In the genomic region with DNA sequence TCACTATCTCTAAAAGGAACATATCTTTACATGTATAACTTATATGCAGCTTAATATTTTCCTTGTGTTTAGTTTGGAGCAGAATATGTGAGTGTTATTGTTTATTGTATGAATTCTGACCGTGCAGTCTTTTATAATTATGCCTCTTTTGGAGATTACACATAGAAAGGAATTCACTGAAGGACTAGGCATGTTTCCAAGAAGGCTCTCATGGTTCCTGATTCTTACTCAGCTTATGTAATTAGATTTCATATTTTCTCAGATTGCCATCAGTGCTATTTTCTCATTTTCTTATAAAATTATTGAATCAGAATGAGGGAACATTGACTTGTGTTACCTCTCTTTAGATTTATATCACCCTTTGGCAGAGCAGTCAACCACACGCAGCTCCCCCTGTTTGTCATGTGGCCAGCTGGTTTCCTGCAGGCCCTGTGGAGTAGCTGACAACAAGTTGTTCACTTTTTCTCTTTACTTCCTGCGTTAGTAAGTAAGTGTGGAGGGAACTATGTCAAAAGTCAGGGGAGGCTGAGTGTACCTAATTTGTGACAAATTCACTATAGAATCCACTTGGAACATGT, we compare ENCODE assay signal across 11 mouse cellular contexts.
DNase-seq lines count a peak whose midpoint lies in the region; ATAC-seq and TF ChIP-seq lines count a peak whose summit lies in the region.
"Had no signal": no experiment of that assay in that cellular context is flagged by ENCODE, and none has a peak within 500 bp of the region (broad histone marks: within the 10 kb centered on the region; RNA-seq: fewer than 3 reads in every experiment).

No protein-coding gene starts in this region.

- H3K27me3 ChIP-seq in midbrain, postnatal 0 days (ENCODE audit: insufficient read depth, low read length): no peaks in the 10 kb centered on the region
- no peaks in the 10 kb centered on the region for H3K27me3 ChIP-seq in midbrain, embryonic 11.5 days (ENCODE audit: control insufficient read depth, insufficient read depth, low read length)
- no peaks in the 10 kb centered on the region for H3K27me3 ChIP-seq in embryonic facial prominence, embryonic 15.5 days
- no peaks in the 10 kb centered on the region for H3K27me3 ChIP-seq in intestine, embryonic 16.5 days (replicated peaks; ENCODE audit: control insufficient read depth, insufficient read depth, low read length)
- H3K27me3 ChIP-seq: embryonic facial prominence, embryonic 13.5 days had no signal

- no peak overlapping the region for H3K4me2 ChIP-seq in midbrain, postnatal 0 days (ENCODE audit: low read depth, low read length, poor library complexity, severe bottlenecking)
- H3K4me2 ChIP-seq in midbrain, embryonic 11.5 days: no peak overlapping the region
- no peak overlapping the region for H3K4me2 ChIP-seq in embryonic facial prominence, embryonic 15.5 days (replicated peaks)
- H3K4me2 ChIP-seq in intestine, embryonic 16.5 days (ENCODE audit: low read depth, low read length): no peak overlapping the region
- H3K4me2 ChIP-seq: embryonic facial prominence, embryonic 13.5 days had no signal

- TF ChIP-seq CTCF in midbrain, postnatal 0 days (IDR thresholded peaks at IDR 0.05): no peak

- no peak for ATAC-seq in midbrain, postnatal 0 days (ENCODE audit: low FRiP score)
- ATAC-seq in midbrain, embryonic 11.5 days (ENCODE audit: low FRiP score): no peak
- ATAC-seq in embryonic facial prominence, embryonic 15.5 days (ENCODE audit: insufficient number of reproducible peaks, low FRiP score, low TSS enrichment, low read depth): peak; percentile 54; the same call in 1 of the 2 replicates
- ATAC-seq in intestine, embryonic 16.5 days: no peak

- WGBS in midbrain, postnatal 0 days: 57% methylated on average over 3 of the region's 3 CpGs
- WGBS in midbrain, embryonic 11.5 days: 81% methylated on average over 3 of the region's 3 CpGs
- WGBS in embryonic facial prominence, embryonic 15.5 days: 23% methylated on average over 3 of the region's 3 CpGs
- WGBS in intestine, embryonic 16.5 days: 51% methylated on average over 3 of the region's 3 CpGs

- H3K27ac ChIP-seq in midbrain, postnatal 0 days (ENCODE audit: low read depth, low read length): no peak overlapping the region
- no peak overlapping the region for H3K27ac ChIP-seq in midbrain, embryonic 11.5 days (ENCODE audit: low read depth, low read length)
- no peak overlapping the region for H3K27ac ChIP-seq in embryonic facial prominence, embryonic 15.5 days (replicated peaks)
- no peak overlapping the region for H3K27ac ChIP-seq in intestine, embryonic 16.5 days (ENCODE audit: low read length)
- H3K27ac ChIP-seq: embryonic facial prominence, embryonic 13.5 days; left cerebral cortex, adult 2 months had no signal

- H3K4me1 ChIP-seq in midbrain, postnatal 0 days (ENCODE audit: insufficient read depth, low read length): no peaks in the 10 kb centered on the region
- peaks cover 2% of the 10 kb centered on the region; the same call in 1 of the 2 replicates for H3K4me1 ChIP-seq in midbrain, embryonic 11.5 days (ENCODE audit: control insufficient read depth, insufficient read depth, low read length)
- no peaks in the 10 kb centered on the region; the same call in 1 of the 2 replicates for H3K4me1 ChIP-seq in embryonic facial prominence, embryonic 15.5 days
- no peaks in the 10 kb centered on the region for H3K4me1 ChIP-seq in intestine, embryonic 16.5 days (ENCODE audit: control insufficient read depth, insufficient read depth, low read length)

- no peaks in the 10 kb centered on the region for H3K36me3 ChIP-seq in midbrain, postnatal 0 days (ENCODE audit: insufficient read depth, low read length)
- H3K36me3 ChIP-seq in midbrain, embryonic 11.5 days (ENCODE audit: control insufficient read depth, insufficient read depth, low read length): no peaks in the 10 kb centered on the region
- H3K36me3 ChIP-seq in embryonic facial prominence, embryonic 15.5 days: no peaks in the 10 kb centered on the region
- no peaks in the 10 kb centered on the region for H3K36me3 ChIP-seq in intestine, embryonic 16.5 days (ENCODE audit: control insufficient read depth, insufficient read depth, low read length)
- H3K36me3 ChIP-seq: embryonic facial prominence, embryonic 13.5 days had no signal

- no peak overlapping the region for H3K4me3 ChIP-seq in midbrain, postnatal 0 days (ENCODE audit: low read depth, low read length)
- no peak overlapping the region for H3K4me3 ChIP-seq in midbrain, embryonic 11.5 days (ENCODE audit: low read depth, low read length)
- no peak overlapping the region for H3K4me3 ChIP-seq in embryonic facial prominence, embryonic 15.5 days (replicated peaks)
- no peak overlapping the region for H3K4me3 ChIP-seq in intestine, embryonic 16.5 days (ENCODE audit: low read length)
- H3K4me3 ChIP-seq: embryonic facial prominence, embryonic 13.5 days; left cerebral cortex, adult 2 months had no signal

- no peaks in the 10 kb centered on the region for H3K9me3 ChIP-seq in midbrain, postnatal 0 days (ENCODE audit: low read length)
- H3K9me3 ChIP-seq in midbrain, embryonic 11.5 days (ENCODE audit: control insufficient read depth, low read length): no peaks in the 10 kb centered on the region
- H3K9me3 ChIP-seq in embryonic facial prominence, embryonic 15.5 days (replicated peaks): no peaks in the 10 kb centered on the region
- H3K9me3 ChIP-seq in intestine, embryonic 16.5 days (ENCODE audit: control insufficient read depth, low read length): no peaks in the 10 kb centered on the region
- H3K9me3 ChIP-seq: embryonic facial prominence, embryonic 13.5 days had no signal

- peak; percentile 6 for DNase-seq in midbrain, postnatal 0 days (ENCODE audit: low spot score)
- no peak for DNase-seq in midbrain, embryonic 11.5 days (ENCODE audit: low spot score, missing footprints)
- peak; percentile 44 to 47 for DNase-seq in lung, postnatal 4 days
- peak; percentile 52 to 72 for DNase-seq in thymus, postnatal 36 days
- DNase-seq in adrenal gland, adult 18-20 months (ENCODE audit: low spot score in 2 of 2): no peak
- DNase-seq in embryo, embryonic 10.5 days (ENCODE audit: low spot score): no peak
- DNase-seq: right cerebral cortex, adult 18-20 months had no signal

- no peak overlapping the region for H3K9ac ChIP-seq in midbrain, postnatal 0 days (replicated peaks; ENCODE audit: low read length, poor library complexity, severe bottlenecking)
- no peak overlapping the region for H3K9ac ChIP-seq in midbrain, embryonic 11.5 days (ENCODE audit: low read length)
- no peak overlapping the region for H3K9ac ChIP-seq in embryonic facial prominence, embryonic 15.5 days
- no peak overlapping the region for H3K9ac ChIP-seq in intestine, embryonic 16.5 days (ENCODE audit: low read depth, low read length)
- H3K9ac ChIP-seq: embryonic facial prominence, embryonic 13.5 days had no signal

Comparison
In these comparisons a context has a peak if more than half of its experiments do, and no peak if none do; other contexts are left out.
1. DNase-seq: peak in midbrain, postnatal 0 days (single experiment), lung, postnatal 4 days (2 of 2) and thymus, postnatal 36 days (2 of 2); none in midbrain, embryonic 11.5 days (single experiment), adrenal gland, adult 18-20 months (0 of 2) and embryo, embryonic 10.5 days (single experiment).